ENCODE assay signal across 22 mouse cellular contexts in the genomic region with DNA sequence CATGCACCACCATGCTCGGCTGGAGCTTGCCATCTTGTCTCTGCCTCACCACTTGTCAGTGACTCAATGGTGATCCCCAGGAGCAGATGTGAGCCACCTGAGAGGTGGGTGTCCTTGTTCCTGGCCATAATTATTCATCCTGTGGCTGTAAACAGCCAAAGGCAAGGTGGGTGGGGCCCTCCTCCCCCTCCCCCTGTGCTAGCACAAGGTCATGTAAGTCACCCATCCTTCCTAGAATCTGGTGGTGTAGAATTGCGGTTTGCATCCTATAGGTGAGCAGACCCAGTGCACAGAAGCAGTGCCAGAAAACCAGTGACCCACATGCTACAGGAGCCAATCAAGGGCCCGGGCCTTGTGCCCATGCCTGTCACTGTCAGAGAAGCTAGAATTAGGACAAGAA. TPM values are rescaled to one million over a fixed set of nuclear protein-coding genes. Genes with fewer than 3 reads are reported as not detected.
DNase-seq lines count a peak whose midpoint lies in the region; TF ChIP-seq lines count a peak whose summit lies in the region.
"Had no signal": no experiment of that assay in that cellular context is flagged by ENCODE, and none has a peak within 500 bp of the region (broad histone marks: within the 10 kb centered on the region; RNA-seq: fewer than 3 reads in every experiment).

No protein-coding gene starts in this region.

- H3K27ac ChIP-seq in cerebellum, adult 2 months (ENCODE audit: insufficient read depth, low read length), result no peak overlapping the region
- peak overlapping the region; percentile 41 for H3K27ac ChIP-seq in ES-Bruce4 (ENCODE audit: insufficient read depth, low read length)
- H3K27ac ChIP-seq: embryonic facial prominence, embryonic 13.5 days; forebrain, embryonic 13.5 days; gastrocnemius, adult 2 months; heart, embryonic 13.5 days; hindbrain, embryonic 15.5 days had no signal

- H3K4me1 ChIP-seq in cerebellum, adult 2 months (ENCODE audit: control insufficient read depth, insufficient read depth, low read length), result peaks cover 10% of the 10 kb centered on the region
- H3K4me1 ChIP-seq in E14TG2a.4 (replicated peaks; ENCODE audit: low read depth, low read length) (peaks cover 66% of the 10 kb centered on the region), ES-Bruce4 (ENCODE audit: control insufficient read depth, insufficient read depth, low read length) (peaks cover 9% of the 10 kb centered on the region)

- WGBS in cerebellum, adult 2 months, result 79% methylated on average over 3 of the region's 3 CpGs

- intact Hi-C loops in left cerebral cortex, postnatal 4 days (cut with DNase I), result no loop called here

- no peak for TF ChIP-seq CTCF in cerebellum, adult 2 months (IDR thresholded peaks at IDR 0.05; ENCODE audit: borderline replicate concordance, insufficient read depth, low read depth, low read length)
- TF ChIP-seq CTCF in E14TG2a.4 (conservative IDR thresholded peaks at IDR 0.05; ENCODE audit: low read length) (no peak), ES-Bruce4 (IDR thresholded peaks at IDR 0.05; ENCODE audit: low read depth, low read length) (no peak)

- H3K36me3 ChIP-seq in E14TG2a.4 (ENCODE audit: insufficient read depth, low read length) (peaks cover 34% of the 10 kb centered on the region), ES-Bruce4 (ENCODE audit: control insufficient read depth, insufficient read depth, low read length, poor library complexity, severe bottlenecking) (no peaks in the 10 kb centered on the region)
- H3K36me3 ChIP-seq: hindbrain, embryonic 15.5 days had no signal

- no peak overlapping the region for H3K4me3 ChIP-seq in cerebellum, adult 2 months (replicated peaks; ENCODE audit: insufficient read depth, low read depth, low read length)
- H3K4me3 ChIP-seq in E14TG2a.4 (replicated peaks; ENCODE audit: low read length), result peak overlapping the region; percentile 71
- no peak overlapping the region for H3K4me3 ChIP-seq in ES-Bruce4 (ENCODE audit: low read depth, low read length)
- H3K4me3 ChIP-seq: embryonic facial prominence, embryonic 13.5 days; forebrain, embryonic 13.5 days; gastrocnemius, adult 2 months; heart, embryonic 13.5 days; hindbrain, embryonic 15.5 days had no signal

- no peak overlapping the region for H3K9ac ChIP-seq in ES-Bruce4 (ENCODE audit: low read depth, poor library complexity, severe bottlenecking)
- H3K9ac ChIP-seq: embryonic facial prominence, embryonic 13.5 days; forebrain, embryonic 13.5 days; heart, embryonic 13.5 days; hindbrain, embryonic 15.5 days had no signal

- peak; percentile 99 for TF ChIP-seq EP300 in ES-Bruce4 (IDR thresholded peaks at IDR 0.05; ENCODE audit: insufficient read depth, low read depth, low read length)

- TF ChIP-seq POLR2A in cerebellum, adult 2 months (IDR thresholded peaks at IDR 0.05; ENCODE audit: borderline replicate concordance, insufficient read depth, low read length), result no peak
- no peak for TF ChIP-seq POLR2A in ES-Bruce4 (IDR thresholded peaks at IDR 0.05; ENCODE audit: insufficient read depth, low read length)

- H3K27me3 ChIP-seq in cerebellum, adult 2 months (ENCODE audit: control insufficient read depth, insufficient read depth, low read length), result no peaks in the 10 kb centered on the region
- H3K27me3 ChIP-seq in E14TG2a.4 (ENCODE audit: insufficient read depth, low read length) (no peaks in the 10 kb centered on the region), ES-Bruce4 (ENCODE audit: control insufficient read depth, insufficient read depth, low read length, poor library complexity, severe bottlenecking) (no peaks in the 10 kb centered on the region)
- H3K27me3 ChIP-seq: embryonic facial prominence, embryonic 13.5 days; forebrain, embryonic 13.5 days; heart, embryonic 13.5 days; hindbrain, embryonic 15.5 days had no signal

- H3K9me3 ChIP-seq in E14TG2a.4 (ENCODE audit: low read length) (no peaks in the 10 kb centered on the region), ES-Bruce4 (replicated peaks; ENCODE audit: control insufficient read depth, insufficient read depth, low read length, poor library complexity, severe bottlenecking) (no peaks in the 10 kb centered on the region)
- H3K9me3 ChIP-seq: embryonic facial prominence, embryonic 13.5 days; forebrain, embryonic 13.5 days; heart, embryonic 13.5 days; hindbrain, embryonic 15.5 days had no signal

- peak; percentile 43 for DNase-seq in cerebellum, adult 9-10 months
- no peak for DNase-seq in cerebellum, adult 2 months
- peak; percentile 69 for DNase-seq in ZHBTc4 (ENCODE audit: low read depth, low spot score)
- no peak for DNase-seq in left cerebral cortex, postnatal 4 days
- DNase-seq: adrenal gland, postnatal 10 days; cerebellum, postnatal 14 days; gastrocnemius, adult 2 months; gastrocnemius, postnatal 25 days; heart, postnatal 36 days; kidney, adult 2 months had no signal

RNA-seq across cellular contexts. Expression of a gene that starts 3.9 kb away (rescaled TPM):
- polyA plus RNA-seq in cerebellum, adult 2 months (2012; rRNA removed), result 93.3 and 95.4 TPM in 2 replicates
- polyA plus RNA-seq in ES-Bruce4 (2011; ENCODE audit: insufficient read depth, insufficient read length, low read depth, missing spikeins), result 11.3 and 14.5 TPM in 2 replicates
- 10 to 100 TPM; 57.0 to 59.9 TPM for total RNA-seq in left cerebral cortex, postnatal 4 days (2021)

RNA-seq across cellular contexts. Expression of a gene that starts 8.7 kb away (rescaled TPM):
- not detected in 2 replicates for polyA plus RNA-seq in cerebellum, adult 2 months (2012; rRNA removed)
- 1.9 and 2.6 TPM in 2 replicates for polyA plus RNA-seq in ES-Bruce4 (2011; ENCODE audit: insufficient read depth, insufficient read length, low read depth, missing spikeins)
- total RNA-seq in left cerebral cortex, postnatal 4 days (2021), result under 1 TPM; 0.72 to 0.84 TPM
- total RNA-seq: gastrocnemius, adult 2 months; gastrocnemius, postnatal 25 days; granulocyte monocyte progenitor cell, adult 5-6 weeks; heart, adult 8-10 months; heart, postnatal 36 days had no signal

RNA-seq across cellular contexts. Expression of a gene that starts 8.9 kb away (rescaled TPM):
- 93.9 and 106 TPM in 2 replicates for polyA plus RNA-seq in cerebellum, adult 2 months (2012; rRNA removed)
- polyA plus RNA-seq in ES-Bruce4 (2011; ENCODE audit: insufficient read depth, insufficient read length, low read depth, missing spikeins), result 299 and 319 TPM in 2 replicates
- 10 to 100 TPM; 59.6 to 61.5 TPM for total RNA-seq in left cerebral cortex, postnatal 4 days (2021)

RNA-seq across cellular contexts. Expression of a gene that starts 15.8 kb away (rescaled TPM):
- polyA plus RNA-seq in cerebellum, adult 2 months (2012; rRNA removed), result 2.3 and 2.8 TPM in 2 replicates
- polyA plus RNA-seq in ES-Bruce4 (2011; ENCODE audit: insufficient read depth, insufficient read length, low read depth, missing spikeins), result 2.8 and 3.6 TPM in 2 replicates
- total RNA-seq in left cerebral cortex, postnatal 4 days (2021), result 1 to 10 TPM; 2.6 to 3.3 TPM
- total RNA-seq: granulocyte monocyte progenitor cell, adult 5-6 weeks had no signal

RNA-seq across cellular contexts. Expression of a gene that starts 27.5 kb away (rescaled TPM):
- polyA plus RNA-seq in cerebellum, adult 2 months (2012; rRNA removed), result not detected in 2 replicates
- not detected in 2 replicates for polyA plus RNA-seq in ES-Bruce4 (2011; ENCODE audit: insufficient read depth, insufficient read length, low read depth, missing spikeins)
- under 1 TPM; 0.38 to 0.40 TPM for total RNA-seq in left cerebral cortex, postnatal 4 days (2021)
- total RNA-seq: adrenal gland, postnatal 10 days; adrenal gland, postnatal 4 days; granulocyte monocyte progenitor cell, adult 5-6 weeks; heart, adult 8-10 months; heart, postnatal 36 days had no signal
- polyA plus RNA-seq: embryonic facial prominence, embryonic 13.5 days; heart, embryonic 13.5 days; heart, postnatal 0 days; hindbrain, embryonic 11.5 days; intestine, embryonic 16.5 days had no signal

Comparison
In these comparisons a context has a peak if more than half of its experiments do, and no peak if none do; other contexts are left out.
1. DNase-seq: peak in cerebellum, adult 9-10 months (single experiment) and ZHBTc4 (single experiment); none in cerebellum, adult 2 months (0 of 2) and left cerebral cortex, postnatal 4 days (single experiment).